Mouse (Mus musculus) intestine, embryonic 15.5 days (tissue): Measurements from ENCODE around the gene Myzap. TPM values are rescaled to one million over a fixed set of nuclear protein-coding genes. Genes with fewer than 3 reads are reported as not detected.

ENCODE experiments used
- ATAC-seq: fragments of 200-750 bp; cut with Nextera tagmentation; 2 replicates; pipeline ENCODE4 v1.8.0; 2017; ENCODE audit warnings: moderate TSS enrichment, moderate library complexity
- H3K27ac ChIP-seq: fragments of 300-500 bp; sonication (generic); 2 replicates; pipeline ENCODE4 v1.5.1; 2015; ENCODE audit warnings: mild to moderate bottlenecking, inconsistent platforms
- H3K27me3 ChIP-seq: fragments of 300-500 bp; sonication (generic); replicated peaks from 2 replicates; pipeline ENCODE4 v1.6.1; 2015; ENCODE audit warnings: inconsistent platforms
- H3K36me3 ChIP-seq: fragments of 300-500 bp; sonication (generic); 2 replicates; pipeline ENCODE4 v1.6.1; 2015; ENCODE audit warnings: inconsistent platforms
- H3K4me1 ChIP-seq: fragments of 300-500 bp; sonication (generic); replicated peaks from 2 replicates; pipeline ENCODE4 v1.6.1; 2015; ENCODE audit warnings: inconsistent platforms
- H3K4me2 ChIP-seq: fragments of 300-500 bp; sonication (generic); replicated peaks from 2 replicates; pipeline ENCODE4 v1.6.1; 2015; ENCODE audit warnings: mild to moderate bottlenecking, inconsistent platforms
- H3K4me3 ChIP-seq: fragments of 300-500 bp; sonication (generic); replicated peaks from 2 replicates; pipeline ENCODE4 v1.5.1; 2015; ENCODE audit warnings: inconsistent platforms
- H3K9ac ChIP-seq: fragments of 300-500 bp; sonication (generic); 2 replicates; pipeline ENCODE4 v1.6.1; 2015; ENCODE audit warnings: inconsistent platforms
- H3K9me3 ChIP-seq: fragments of 300-500 bp; sonication (generic); 2 replicates; pipeline ENCODE4 v1.6.1; 2016; ENCODE audit warnings: inconsistent platforms
- WGBS: fragments of 180-500 bp; shearing (Covaris S2); methylation state at CpG from one replicate; pipeline ENCODE4 v1.1.7; 2015; 5-methylcytosine and 5-hydroxymethylcytosine counted together
- polyA plus RNA-seq: library from polyadenylated mRNA; unstranded; fragments of >200 nt; fragmentation: Nextera tagmentation; extraction: Ambion mirVana; gene quantifications from 2 replicates; pipeline ENCODE4 v1.2.1, GENCODE M21; 2015

Myzap gene
- polyA plus RNA-seq, result 8.5 and 8.8 TPM in 2 replicates

DNA sequence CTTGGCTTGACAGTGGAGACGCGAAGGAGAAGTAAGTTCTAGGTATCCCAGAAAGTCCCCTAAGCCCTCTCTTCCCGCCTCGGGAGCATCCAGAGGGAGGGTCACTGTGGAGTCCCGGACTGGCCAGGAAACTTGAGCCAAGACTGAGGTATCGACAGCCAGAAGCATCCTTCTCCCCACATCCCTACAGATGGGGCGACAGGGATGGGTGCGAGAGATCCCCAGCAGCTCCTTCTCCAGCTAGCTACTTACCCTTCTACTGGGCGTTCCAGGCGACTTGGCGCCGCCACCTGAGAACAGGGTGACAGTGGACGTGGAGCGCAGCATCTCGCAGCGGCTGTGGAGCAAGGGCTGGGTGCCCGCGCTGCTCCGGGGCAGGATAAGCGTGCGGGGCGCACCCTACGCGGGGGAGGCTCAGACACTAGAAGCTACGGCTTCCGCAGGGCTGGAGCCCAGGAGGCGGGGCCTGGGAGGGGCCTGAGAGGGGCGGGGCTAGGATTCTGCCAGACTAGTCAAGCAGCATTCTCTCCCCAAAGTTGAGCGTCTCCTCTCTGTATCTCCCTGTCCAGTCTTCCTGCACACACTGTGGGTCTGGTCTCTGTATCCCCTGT lies at the start of gene Myzap:
TSS of gene Myzap (minus strand) at position 423 of the 611 bp plus-strand sequence.
- Histone ChIP-seq H3K4me2 (peak within 1 kb of the TSS; percentile 96), H3K27ac (no peak within 1 kb of the TSS), H3K27me3 (no peaks in the 10 kb centered on the region), H3K4me3 (peak within 1 kb of the TSS; percentile 63), H3K36me3 (no peaks in the 10 kb centered on the region), H3K4me1 (peaks cover 18% of the 10 kb centered on the region), H3K9me3 (no peaks in the 10 kb centered on the region), H3K9ac (peak within 1 kb of the TSS; percentile 66)
- WGBS, result 3% methylated on average over 29 of the region's 29 CpGs
- peak; percentile 98 for ATAC-seq

DNA sequence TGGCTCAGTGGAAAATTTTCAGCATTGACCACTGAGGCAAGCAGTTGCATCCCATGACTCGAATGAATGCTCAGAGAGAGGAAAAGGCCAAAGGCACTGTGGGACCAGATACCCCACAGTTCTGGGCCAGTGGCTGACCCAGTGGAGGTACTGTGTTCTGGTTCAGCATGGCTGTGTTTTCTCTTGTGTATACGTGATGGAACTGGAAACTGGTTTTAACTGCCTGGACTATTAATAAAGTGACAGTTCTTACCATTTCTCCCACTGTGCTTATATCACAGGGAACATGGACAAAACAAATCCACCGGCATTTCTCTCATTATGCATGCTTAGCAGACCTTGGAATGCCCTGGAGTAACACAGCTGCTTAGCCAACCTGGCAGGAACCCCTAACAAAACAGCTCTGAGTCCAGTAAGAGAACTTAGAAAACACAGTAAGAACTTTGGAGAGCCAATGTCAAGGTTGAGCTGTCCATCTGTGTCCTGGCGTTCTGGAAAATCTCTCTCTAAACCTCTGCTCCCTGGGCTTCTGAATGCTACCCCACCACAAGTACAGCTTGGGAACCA lies 48.3 kb upstream of the Myzap start:
- Histone ChIP-seq H3K27me3 (no peaks in the 10 kb centered on the region), H3K36me3 (no peaks in the 10 kb centered on the region), H3K9me3 (no peaks in the 10 kb centered on the region), H3K4me1 (0 out of 2 replicates have a peak, but pooled peaks cover 3% of the 10 kb centered on the region), H3K9ac (no peak overlapping the region), H3K4me2 (no peak overlapping the region), H3K27ac (no peak overlapping the region), H3K4me3 (no peak overlapping the region)
- ATAC-seq, result no peak
- WGBS, result 83% methylated on average over 4 of the region's 4 CpGs

GRCm38 (mm10) chr9:71638198-71638597 lies 46.0 kb upstream of the Myzap start:
- no peak for ATAC-seq
- H3K36me3 ChIP-seq, result no peaks in the 10 kb centered on the region
- 0 out of 2 replicates have a peak, but pooled peaks cover 3% of the 10 kb centered on the region for H3K4me1 ChIP-seq
- H3K9ac ChIP-seq, result no peak overlapping the region
- H3K9me3 ChIP-seq, result no peaks in the 10 kb centered on the region
- WGBS, result 68% methylated on average over 11 of the region's 11 CpGs
- H3K27me3 ChIP-seq, result no peaks in the 10 kb centered on the region
- H3K4me2 ChIP-seq, result no peak overlapping the region
- H3K27ac ChIP-seq, result no peak overlapping the region
- no peak overlapping the region for H3K4me3 ChIP-seq

- 0 out of 2 replicates have a peak, but pooled peaks cover 3% of the 10 kb centered on the region for H3K4me1 ChIP-seq
- no peak overlapping the region for H3K4me3 ChIP-seq
- 0 out of 2 replicates have a peak, but pooled peaks cover under 1% of the 10 kb centered on the region for H3K36me3 ChIP-seq
- H3K9ac ChIP-seq, result no peak overlapping the region
- no peaks in the 10 kb centered on the region for H3K9me3 ChIP-seq
- no peak overlapping the region for H3K27ac ChIP-seq
- WGBS, result 84% methylated on average over 1 of the region's 1 CpGs
- H3K27me3 ChIP-seq, result no peaks in the 10 kb centered on the region
- no peak overlapping the region for H3K4me2 ChIP-seq
- no peak for ATAC-seq
These were observed 44.7 kb upstream of the Myzap start for GRCm38 (mm10) chr9:71636854-71637253.

- 57% methylated on average over 1 of the region's 1 CpGs for WGBS
- H3K4me2 ChIP-seq, result no peak overlapping the region
- H3K36me3 ChIP-seq, result 0 out of 2 replicates have a peak, but pooled peaks cover 3% of the 10 kb centered on the region
- H3K27me3 ChIP-seq, result no peaks in the 10 kb centered on the region
- no peaks in the 10 kb centered on the region for H3K9me3 ChIP-seq
- no peak for ATAC-seq
- 0 out of 2 replicates have a peak, but pooled peaks cover 3% of the 10 kb centered on the region for H3K4me1 ChIP-seq
- H3K27ac ChIP-seq, result no peak overlapping the region
- no peak overlapping the region for H3K4me3 ChIP-seq
- H3K9ac ChIP-seq, result no peak overlapping the region
These were observed 43.5 kb upstream of the Myzap start for GRCm38 (mm10) chr9:71635627-71636026.

DNA sequence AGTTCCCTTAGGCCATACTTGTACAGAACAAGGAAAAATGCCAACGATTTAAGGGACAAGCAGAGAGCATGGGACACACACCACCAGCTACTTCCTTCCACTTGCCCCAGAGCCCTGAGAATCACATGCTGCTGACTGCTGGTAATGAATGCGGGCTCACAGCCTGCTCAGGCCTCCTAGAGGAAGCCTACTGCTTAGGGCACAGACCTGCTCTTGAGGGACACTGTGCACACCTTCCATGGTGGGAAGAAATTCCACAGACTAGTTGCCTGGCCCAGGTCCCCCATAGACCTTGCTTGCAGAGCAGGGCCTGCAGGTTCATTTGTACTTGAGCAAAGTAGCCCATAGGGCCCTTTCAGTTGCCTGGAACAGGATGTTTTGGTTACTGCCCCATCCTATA lies 42.8 kb upstream of the Myzap start:
- Histone ChIP-seq H3K36me3 (0 out of 2 replicates have a peak, but pooled peaks cover 3% of the 10 kb centered on the region), H3K4me2 (no peak overlapping the region), H3K4me3 (no peak overlapping the region), H3K27ac (no peak overlapping the region), H3K9ac (no peak overlapping the region), H3K9me3 (no peaks in the 10 kb centered on the region), H3K27me3 (no peaks in the 10 kb centered on the region), H3K4me1 (0 out of 2 replicates have a peak, but pooled peaks cover 3% of the 10 kb centered on the region)
- ATAC-seq, result no peak
- 82% methylated on average over 2 of the region's 2 CpGs for WGBS

GRCm38 (mm10) chr9:71628921-71629320 lies 36.8 kb upstream of the Myzap start:
- H3K9ac ChIP-seq, result no peak overlapping the region
- no peaks in the 10 kb centered on the region for H3K9me3 ChIP-seq
- WGBS, result 52% methylated on average over 6 of the region's 6 CpGs
- H3K36me3 ChIP-seq, result 0 out of 2 replicates have a peak, but pooled peaks cover 3% of the 10 kb centered on the region
- no peaks in the 10 kb centered on the region for H3K27me3 ChIP-seq
- ATAC-seq, result no peak
- H3K27ac ChIP-seq, result no peak overlapping the region
- H3K4me2 ChIP-seq, result no peak overlapping the region
- no peak overlapping the region for H3K4me3 ChIP-seq
- 0 out of 2 replicates have a peak, but pooled peaks cover 3% of the 10 kb centered on the region for H3K4me1 ChIP-seq

GRCm38 (mm10) chr9:71628286-71628685 lies 36.1 kb upstream of the Myzap start:
- H3K36me3 ChIP-seq, result 0 out of 2 replicates have a peak, but pooled peaks cover 3% of the 10 kb centered on the region

GRCm38 (mm10) chr9:71625961-71626360 lies 33.8 kb upstream of the Myzap start:
- no peak overlapping the region for H3K27ac ChIP-seq
- ATAC-seq, result no peak

More at GRCm38 (mm10) chr9:71628286-71628685, 36.1 kb upstream of the Myzap start:
- WGBS, result 72% methylated on average over 6 of the region's 6 CpGs
- Histone ChIP-seq H3K27me3 (no peaks in the 10 kb centered on the region), H3K27ac (no peak overlapping the region), H3K4me2 (no peak overlapping the region), H3K4me1 (0 out of 2 replicates have a peak, but pooled peaks cover 5% of the 10 kb centered on the region), H3K9me3 (no peaks in the 10 kb centered on the region), H3K4me3 (no peak overlapping the region), H3K9ac (no peak overlapping the region)
- ATAC-seq, result no peak

DNA sequence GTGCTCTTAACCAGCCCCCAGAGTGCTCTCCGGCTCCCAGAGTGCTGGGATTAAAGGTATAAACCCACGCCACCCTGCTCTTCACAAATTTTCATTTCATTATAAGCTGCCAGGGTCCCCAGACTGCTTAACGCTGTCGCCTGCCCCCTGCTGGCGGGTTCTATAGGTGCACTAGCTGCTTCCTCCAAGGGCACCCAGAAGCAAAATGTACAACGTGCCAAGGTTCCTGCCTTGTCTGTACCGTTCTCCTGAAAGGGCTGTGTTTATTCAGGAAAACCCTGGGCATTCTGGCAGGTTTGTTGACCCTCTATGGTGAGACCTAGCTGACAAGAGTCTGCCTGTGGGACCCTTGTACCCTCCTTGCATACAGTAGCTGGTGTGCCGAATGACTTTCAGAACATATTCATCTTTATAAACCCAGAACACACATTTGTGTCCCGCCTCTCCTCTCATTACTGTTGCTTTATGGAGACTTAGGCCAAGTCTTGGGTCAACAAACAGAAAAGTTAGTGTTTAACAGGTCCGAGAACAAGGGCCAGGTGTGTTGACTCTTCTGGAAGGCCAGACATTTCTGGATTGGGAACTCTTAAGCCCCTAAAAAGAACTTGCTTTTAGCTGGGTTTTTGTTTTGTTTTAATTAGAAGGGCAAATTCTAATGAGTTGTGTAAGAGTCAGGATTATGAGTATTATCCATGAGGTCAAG lies 32.8 kb upstream of the Myzap start:
- Histone ChIP-seq H3K27ac (0 out of 2 replicates have a peak overlapping the region, but pooled peaks have one; percentile 2), H3K4me2 (no peak overlapping the region), H3K36me3 (no peaks in the 10 kb centered on the region), H3K4me3 (no peak overlapping the region), H3K4me1 (0 out of 2 replicates have a peak, but pooled peaks cover 8% of the 10 kb centered on the region), H3K27me3 (no peaks in the 10 kb centered on the region), H3K9ac (no peak overlapping the region), H3K9me3 (no peaks in the 10 kb centered on the region)
- ATAC-seq, result peak; percentile 32; the same call in 1 of the 2 replicates
- 40% methylated on average over 10 of the region's 10 CpGs for WGBS

More at GRCm38 (mm10) chr9:71625961-71626360, 33.8 kb upstream of the Myzap start:
- H3K9me3 ChIP-seq, result no peaks in the 10 kb centered on the region
- H3K36me3 ChIP-seq, result no peaks in the 10 kb centered on the region
- no peak overlapping the region for H3K9ac ChIP-seq
- WGBS, result 90% methylated on average over 6 of the region's 6 CpGs
- no peaks in the 10 kb centered on the region for H3K27me3 ChIP-seq
- H3K4me1 ChIP-seq, result 0 out of 2 replicates have a peak, but pooled peaks cover 8% of the 10 kb centered on the region
- H3K4me2 ChIP-seq, result no peak overlapping the region
- H3K4me3 ChIP-seq, result no peak overlapping the region

GRCm38 (mm10) chr9:71623871-71624569 lies 31.9 kb upstream of the Myzap start:
- Histone ChIP-seq H3K4me2 (no peak overlapping the region), H3K36me3 (no peaks in the 10 kb centered on the region), H3K27me3 (no peaks in the 10 kb centered on the region), H3K4me1 (0 out of 2 replicates have a peak, but pooled peaks cover 8% of the 10 kb centered on the region), H3K27ac (no peak overlapping the region), H3K9me3 (no peaks in the 10 kb centered on the region), H3K9ac (no peak overlapping the region), H3K4me3 (no peak overlapping the region)
- peak; percentile 52 for ATAC-seq
- WGBS, result 39% methylated on average over 4 of the region's 4 CpGs
